Mouse (Mus musculus): Measurements from ENCODE around the gene Bmx. TPM values are rescaled to one million over a fixed set of nuclear protein-coding genes. Genes with fewer than 3 reads are reported as not detected.

The Bmx gene
- 0.37 TPM in 2 replicates for polyA plus RNA-seq (2016; fragmentation: Nextera tagmentation; extraction: Ambion mirVana)

DNA sequence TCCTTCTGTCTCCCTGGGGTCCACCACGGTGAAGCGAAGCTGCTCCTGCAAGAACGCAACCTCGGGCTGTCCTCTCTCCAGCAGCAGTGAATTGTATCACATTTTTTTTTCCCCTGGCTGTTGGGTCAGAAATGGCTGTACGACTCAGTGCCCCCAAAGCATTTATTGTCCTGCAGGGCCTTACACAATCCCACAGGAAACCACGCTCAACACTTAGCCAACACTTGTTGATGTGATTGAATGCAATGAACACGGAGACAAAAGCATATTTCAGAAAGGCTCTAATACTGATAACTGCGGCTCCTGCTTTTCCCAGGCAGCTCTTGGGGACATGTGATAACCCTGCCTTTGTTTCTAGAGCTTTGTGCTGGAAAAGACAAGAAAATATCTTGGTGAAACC, at the start of gene Bmx:
Gene Bmx, minus strand, starts transcription at position 137 of the 400 bp plus-strand sequence.
- Histone ChIP-seq H3K27me3 (ENCODE audit: insufficient read depth, poor library complexity, severe bottlenecking) (peaks cover 54% of the 10 kb centered on the region), H3K4me1 (replicated peaks) (no peaks in the 10 kb centered on the region), H3K27ac (no peak within 1 kb of the TSS), H3K36me3 (no peaks in the 10 kb centered on the region), H3K4me3 (no peak within 1 kb of the TSS), H3K9me3 (no peaks in the 10 kb centered on the region)
- DNase-seq (ENCODE audit: low spot score) = no peak
- WGBS = 81% methylated on average over 8 of the region's 8 CpGs

DNA sequence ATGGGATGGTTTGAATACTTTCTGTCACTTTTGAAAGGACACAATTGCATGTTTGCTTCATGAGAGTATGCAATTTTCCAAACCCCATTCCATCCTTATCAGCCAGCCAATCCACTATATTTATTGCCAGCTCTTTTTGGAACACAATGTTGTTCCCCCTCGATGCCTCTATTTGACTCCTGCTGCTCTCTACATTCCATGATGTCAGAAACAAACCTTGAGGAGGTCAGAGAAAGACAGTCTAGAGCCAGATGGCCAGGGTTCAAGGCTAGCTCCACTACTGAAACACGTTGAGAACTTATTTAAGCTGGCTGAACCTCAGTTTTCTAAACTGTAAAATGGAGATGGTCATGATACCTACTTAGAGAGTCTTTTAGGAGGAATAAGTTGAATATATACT, 48.3 kb upstream of the Bmx start:
- peaks cover 16% of the 10 kb centered on the region for H3K27me3 ChIP-seq (ENCODE audit: insufficient read depth, poor library complexity, severe bottlenecking)
- 72% methylated on average over 2 of the region's 2 CpGs for WGBS
- no peaks in the 10 kb centered on the region for H3K36me3 ChIP-seq
- no peaks in the 10 kb centered on the region for H3K9me3 ChIP-seq
- DNase-seq (ENCODE audit: low spot score) = no peak
- H3K4me3 ChIP-seq = no peak overlapping the region
- no peak overlapping the region for H3K27ac ChIP-seq
- no peaks in the 10 kb centered on the region for H3K4me1 ChIP-seq (replicated peaks)

DNA sequence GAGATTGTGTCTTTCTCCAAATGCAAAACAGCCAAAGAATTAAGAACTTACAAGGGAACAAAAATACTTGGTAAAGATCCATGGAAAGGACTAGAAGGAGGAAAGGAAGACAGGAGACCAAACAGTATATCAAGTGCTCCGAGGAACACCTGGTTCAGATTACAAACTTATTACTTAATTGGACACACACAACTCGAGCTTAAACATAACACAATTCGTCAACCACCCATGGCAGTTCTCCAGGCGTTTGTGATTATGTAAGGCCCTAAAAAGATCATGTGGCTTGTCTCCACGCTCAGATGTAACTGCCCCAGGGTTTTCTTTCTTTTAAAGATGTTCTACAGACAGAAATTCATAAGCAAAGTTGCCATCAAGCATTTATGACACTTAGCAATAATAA, 33.2 kb upstream of the Bmx start:
- H3K36me3 ChIP-seq = no peaks in the 10 kb centered on the region
- H3K9me3 ChIP-seq = no peaks in the 10 kb centered on the region
- WGBS = 74% methylated on average over 5 of the region's 5 CpGs
- H3K4me3 ChIP-seq = no peak overlapping the region
- DNase-seq (ENCODE audit: low spot score) = no peak
- H3K27me3 ChIP-seq (ENCODE audit: insufficient read depth, poor library complexity, severe bottlenecking) = peaks cover 25% of the 10 kb centered on the region
- H3K27ac ChIP-seq = no peak overlapping the region
- no peaks in the 10 kb centered on the region for H3K4me1 ChIP-seq (replicated peaks)

DNA sequence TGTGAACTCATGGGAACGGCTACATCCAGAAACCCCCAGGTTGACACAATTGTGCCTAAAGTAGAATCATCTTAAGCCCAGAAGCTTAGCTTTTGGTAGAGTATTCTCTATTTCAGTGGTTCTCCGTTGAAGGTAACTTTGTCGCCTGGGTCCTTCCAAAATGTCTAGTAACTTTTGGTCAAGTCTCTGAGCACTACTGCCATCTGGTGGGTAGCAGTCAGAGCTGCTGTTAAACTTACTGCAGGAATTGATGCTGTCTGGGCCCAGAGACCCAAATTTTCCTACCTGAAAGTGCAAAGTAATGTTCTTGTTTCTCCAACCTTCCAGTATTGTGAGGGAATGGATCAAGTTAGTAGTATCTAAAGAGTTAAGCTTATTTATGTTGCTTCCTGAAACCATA, 29.1 kb upstream of the Bmx start:
- H3K9me3 ChIP-seq = no peaks in the 10 kb centered on the region
- WGBS = 66% methylated on average over 3 of the region's 3 CpGs
- no peak overlapping the region for H3K4me3 ChIP-seq
- no peak overlapping the region for H3K27ac ChIP-seq
- no peaks in the 10 kb centered on the region for H3K4me1 ChIP-seq (replicated peaks)
- H3K36me3 ChIP-seq = no peaks in the 10 kb centered on the region
- H3K27me3 ChIP-seq (ENCODE audit: insufficient read depth, poor library complexity, severe bottlenecking) = peaks cover 10% of the 10 kb centered on the region
- DNase-seq (ENCODE audit: low spot score) = peak; percentile 3

DNA sequence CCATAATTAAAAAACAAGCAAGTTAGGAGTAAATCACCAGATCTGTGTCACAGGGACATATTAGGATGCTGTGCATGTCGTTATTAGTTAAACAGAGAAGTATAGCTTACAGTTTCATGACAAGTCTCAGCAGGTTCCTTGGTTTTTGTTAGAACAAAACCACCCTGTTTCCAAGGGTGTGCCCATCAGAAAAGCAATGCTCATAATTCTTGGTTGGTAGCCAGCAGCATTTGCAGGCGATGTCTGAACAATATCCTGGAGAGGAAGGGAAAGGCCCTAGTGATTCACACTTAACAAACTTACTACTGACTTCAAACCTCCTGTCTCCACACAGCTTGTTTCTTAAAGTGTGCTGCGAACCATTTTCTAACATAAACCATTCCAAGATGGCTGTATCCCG, 25.8 kb upstream of the Bmx start:
- H3K9me3 ChIP-seq = no peaks in the 10 kb centered on the region
- no peak for DNase-seq (ENCODE audit: low spot score)
- no peak overlapping the region for H3K27ac ChIP-seq
- no peak overlapping the region for H3K4me3 ChIP-seq
- peaks cover 9% of the 10 kb centered on the region for H3K27me3 ChIP-seq (ENCODE audit: insufficient read depth, poor library complexity, severe bottlenecking)
- H3K36me3 ChIP-seq = no peaks in the 10 kb centered on the region
- no peaks in the 10 kb centered on the region for H3K4me1 ChIP-seq (replicated peaks)
- 87% methylated on average over 4 of the region's 4 CpGs for WGBS

DNA sequence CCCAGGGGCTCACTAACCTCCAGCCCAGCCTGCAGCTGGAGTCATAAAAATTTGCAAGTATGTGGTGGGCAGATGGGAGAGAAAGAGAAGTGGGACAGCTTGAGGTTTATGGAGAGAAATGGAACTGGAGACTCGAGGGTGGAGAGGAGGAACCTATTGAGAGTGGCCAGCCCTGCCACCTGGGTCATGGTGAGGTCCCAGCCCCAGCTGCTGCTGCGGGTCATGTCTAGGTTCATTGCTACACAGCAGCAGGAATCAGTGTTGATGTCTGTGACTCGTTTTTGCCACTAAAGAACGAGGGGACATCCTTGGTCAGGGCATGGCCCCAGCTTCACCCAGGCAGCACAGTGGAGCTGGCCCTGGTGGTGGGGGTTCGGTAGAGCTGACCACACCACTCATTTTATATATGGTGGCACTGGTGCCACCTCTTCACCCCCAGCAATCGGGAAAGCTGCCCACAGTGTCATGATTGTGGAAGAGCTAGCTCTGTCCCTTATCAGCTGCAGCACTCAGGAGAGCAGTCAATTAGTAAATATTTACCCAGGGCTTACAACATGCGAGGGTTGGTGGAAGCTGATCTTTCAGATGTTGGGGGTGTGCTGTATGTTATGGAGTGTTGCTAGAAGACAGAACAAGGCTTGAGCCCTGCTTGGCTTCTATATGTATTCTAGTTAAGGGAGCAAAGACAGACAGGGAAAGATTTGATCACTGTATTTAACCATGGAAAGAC, 23.1 kb upstream of the Bmx start:
- 69% methylated on average over 7 of the region's 7 CpGs for WGBS
- H3K4me3 ChIP-seq = no peak overlapping the region
- H3K9me3 ChIP-seq = no peaks in the 10 kb centered on the region
- H3K27me3 ChIP-seq (ENCODE audit: insufficient read depth, poor library complexity, severe bottlenecking) = peaks cover 6% of the 10 kb centered on the region
- H3K4me1 ChIP-seq (replicated peaks) = no peaks in the 10 kb centered on the region
- no peak for DNase-seq (ENCODE audit: low spot score)
- H3K27ac ChIP-seq = no peak overlapping the region
- no peaks in the 10 kb centered on the region for H3K36me3 ChIP-seq

DNA sequence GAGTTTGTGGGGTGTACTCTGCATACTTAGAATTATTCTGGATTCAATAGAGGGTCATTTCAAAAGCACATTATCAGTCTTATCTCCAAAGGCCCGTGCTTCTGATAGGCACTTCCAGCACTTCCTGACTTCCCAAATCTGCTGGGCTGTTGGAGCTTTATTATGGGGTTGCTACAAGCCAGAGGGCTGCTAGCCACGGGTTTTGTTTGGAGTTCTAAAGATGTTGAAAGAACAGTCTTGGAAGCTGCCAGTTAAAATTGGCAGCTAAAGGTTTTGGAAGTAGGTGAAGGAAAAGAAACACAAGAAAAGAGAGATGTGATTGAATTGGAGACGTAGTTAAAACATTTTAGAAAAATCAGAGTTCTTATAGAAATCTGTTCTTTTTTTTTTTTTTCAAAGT, 17.5 kb upstream of the Bmx start:
- Histone ChIP-seq H3K36me3 (no peaks in the 10 kb centered on the region), H3K4me1 (replicated peaks) (no peaks in the 10 kb centered on the region), H3K4me3 (no peak overlapping the region), H3K9me3 (no peaks in the 10 kb centered on the region), H3K27me3 (ENCODE audit: insufficient read depth, poor library complexity, severe bottlenecking) (peaks cover 11% of the 10 kb centered on the region), H3K27ac (no peak overlapping the region)
- 69% methylated on average over 3 of the region's 3 CpGs for WGBS
- no peak for DNase-seq (ENCODE audit: low spot score)

DNA sequence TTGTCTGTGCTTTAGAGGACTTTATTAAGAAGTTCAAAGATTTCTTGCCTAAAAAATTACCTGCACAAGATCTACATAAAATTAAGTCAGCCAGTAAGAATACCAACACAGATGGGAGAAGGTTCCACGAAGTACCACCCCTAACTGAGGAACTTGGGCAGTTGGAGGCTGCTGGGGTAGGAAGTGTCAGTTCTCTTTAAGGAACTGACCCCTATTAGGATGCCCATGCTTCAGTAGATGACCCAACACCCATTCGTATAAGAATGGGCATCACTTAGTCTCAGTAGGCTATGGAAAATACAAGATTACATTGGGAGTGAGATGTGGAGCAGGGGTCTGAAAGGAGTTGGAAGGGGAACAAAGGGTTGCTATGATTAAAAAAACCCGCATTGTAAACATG, 12.6 kb upstream of the Bmx start:
- Histone ChIP-seq H3K4me1 (replicated peaks) (0 out of 2 replicates have a peak, but pooled peaks cover 6% of the 10 kb centered on the region), H3K27ac (no peak overlapping the region), H3K27me3 (ENCODE audit: insufficient read depth, poor library complexity, severe bottlenecking) (peaks cover 54% of the 10 kb centered on the region), H3K4me3 (no peak overlapping the region), H3K9me3 (no peaks in the 10 kb centered on the region), H3K36me3 (no peaks in the 10 kb centered on the region)
- 92% methylated on average over 3 of the region's 3 CpGs for WGBS
- DNase-seq (ENCODE audit: low spot score) = no peak

DNA sequence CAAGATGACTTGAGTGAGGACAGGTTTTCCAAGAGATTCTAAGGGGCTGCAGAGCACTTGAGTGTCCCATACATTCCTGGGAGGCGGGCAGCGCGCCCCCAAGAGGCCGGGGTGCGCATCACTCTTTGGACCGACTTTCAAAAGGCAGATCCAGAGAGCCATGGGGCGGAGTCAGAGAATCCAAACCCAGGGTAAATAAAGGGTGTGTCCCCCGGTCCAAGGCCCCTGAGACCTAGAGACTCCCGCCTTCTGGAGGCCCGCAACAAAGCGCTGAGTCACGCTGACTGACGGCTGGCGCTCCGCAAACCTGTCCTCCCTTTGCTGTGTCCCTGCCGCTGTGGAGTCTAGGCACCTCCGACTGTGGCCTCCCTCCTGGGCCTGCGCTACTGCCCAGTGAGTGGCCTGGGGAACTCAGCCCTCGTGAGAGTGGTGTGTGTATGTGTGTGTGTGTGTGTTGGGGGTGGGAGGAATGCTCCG, 11.3 kb upstream of the Bmx start, which contains the start of gene Pir:
Gene Pir, plus strand, starts transcription at position 87 of the 477 bp plus-strand sequence.
- Histone ChIP-seq H3K27me3 (ENCODE audit: insufficient read depth, poor library complexity, severe bottlenecking) (peaks cover 51% of the 10 kb centered on the region), H3K27ac (peak within 1 kb of the TSS; percentile 73), H3K36me3 (no peaks in the 10 kb centered on the region), H3K4me1 (replicated peaks) (0 out of 2 replicates have a peak, but pooled peaks cover 6% of the 10 kb centered on the region), H3K4me3 (peak within 1 kb of the TSS; percentile 51), H3K9me3 (no peaks in the 10 kb centered on the region)
- DNase-seq (ENCODE audit: low spot score) = peak; percentile 57
- 13% methylated on average over 20 of the region's 20 CpGs for WGBS

DNA sequence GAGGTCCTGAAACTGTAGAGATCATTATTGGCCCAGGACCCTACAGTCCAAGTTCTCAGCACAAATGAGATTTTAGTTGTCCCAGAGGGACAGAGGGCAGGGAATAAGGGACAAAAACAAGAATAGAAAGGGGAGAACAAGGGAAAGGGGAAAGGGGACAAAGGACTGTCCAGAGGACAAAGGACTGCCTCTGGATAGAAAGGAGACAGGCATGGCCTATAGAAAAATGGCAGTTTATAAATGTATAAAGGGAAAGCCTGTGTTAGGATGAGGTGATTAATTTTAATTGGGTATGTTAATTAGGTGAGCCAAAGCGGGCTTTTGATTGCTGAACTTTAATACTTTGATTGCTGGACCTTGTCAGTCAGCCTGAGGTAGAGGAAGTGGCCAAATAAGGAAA, 6.9 kb upstream of the Bmx start:
- Histone ChIP-seq H3K27ac (no peak overlapping the region), H3K27me3 (ENCODE audit: insufficient read depth, poor library complexity, severe bottlenecking) (peaks cover 68% of the 10 kb centered on the region), H3K4me1 (replicated peaks) (0 out of 2 replicates have a peak, but pooled peaks cover 6% of the 10 kb centered on the region), H3K4me3 (no peak overlapping the region), H3K9me3 (no peaks in the 10 kb centered on the region), H3K36me3 (no peaks in the 10 kb centered on the region)
- 37% methylated on average over 1 of the region's 1 CpGs for WGBS
- no peak for DNase-seq (ENCODE audit: low spot score)

DNA sequence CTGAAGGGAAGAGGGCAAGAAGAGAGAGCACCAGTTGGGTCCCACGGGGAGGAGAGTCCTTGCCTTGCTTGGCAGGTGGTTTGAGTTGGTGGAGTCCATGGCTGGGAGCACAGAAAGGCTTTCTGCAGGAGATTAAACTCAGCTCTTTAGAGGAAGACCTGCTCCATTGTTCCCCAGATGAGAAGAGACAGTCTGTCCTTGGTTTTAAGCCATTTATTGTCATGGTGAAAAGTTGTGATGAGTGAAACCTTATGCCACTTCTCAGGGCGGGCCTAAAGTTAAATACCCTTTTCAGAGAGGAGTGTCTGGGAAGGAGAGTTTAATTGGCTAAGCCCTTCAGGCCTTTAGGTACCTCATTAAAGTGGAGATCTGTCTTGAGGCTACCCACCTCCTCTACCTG, 4.3 kb upstream of the Bmx start:
- WGBS = 48% methylated on average over 2 of the region's 2 CpGs
- Histone ChIP-seq H3K36me3 (no peaks in the 10 kb centered on the region), H3K27me3 (ENCODE audit: insufficient read depth, poor library complexity, severe bottlenecking) (peaks cover 57% of the 10 kb centered on the region), H3K27ac (no peak overlapping the region), H3K4me3 (no peak overlapping the region), H3K9me3 (no peaks in the 10 kb centered on the region), H3K4me1 (replicated peaks) (no peaks in the 10 kb centered on the region)
- DNase-seq (ENCODE audit: low spot score) = no peak

DNA sequence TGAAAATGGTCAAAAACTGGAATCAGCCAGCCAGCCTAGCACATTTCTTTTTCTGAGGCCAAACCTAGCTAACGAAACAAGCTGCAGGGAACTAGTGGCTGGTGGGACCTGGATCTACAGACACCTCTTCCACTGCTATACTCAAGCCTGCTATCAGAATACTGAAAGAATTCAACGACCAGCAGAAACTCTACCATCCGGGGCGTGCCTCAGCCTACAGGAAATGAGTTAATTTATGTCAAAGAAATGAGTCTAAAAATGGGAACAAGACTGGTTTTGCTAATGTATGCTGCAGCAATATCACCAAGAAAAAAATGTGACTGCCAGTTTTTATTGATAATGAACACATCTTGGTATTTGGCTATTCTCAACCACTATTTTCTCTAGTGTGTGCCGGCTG, 669 bp upstream of the Bmx start:
- Histone ChIP-seq H3K9me3 (no peaks in the 10 kb centered on the region), H3K27ac (no peak overlapping the region), H3K4me1 (replicated peaks) (no peaks in the 10 kb centered on the region), H3K36me3 (no peaks in the 10 kb centered on the region), H3K27me3 (ENCODE audit: insufficient read depth, poor library complexity, severe bottlenecking) (peaks cover 58% of the 10 kb centered on the region), H3K4me3 (no peak overlapping the region)
- 90% methylated on average over 5 of the region's 5 CpGs for WGBS
- DNase-seq (ENCODE audit: low spot score) = no peak

DNA sequence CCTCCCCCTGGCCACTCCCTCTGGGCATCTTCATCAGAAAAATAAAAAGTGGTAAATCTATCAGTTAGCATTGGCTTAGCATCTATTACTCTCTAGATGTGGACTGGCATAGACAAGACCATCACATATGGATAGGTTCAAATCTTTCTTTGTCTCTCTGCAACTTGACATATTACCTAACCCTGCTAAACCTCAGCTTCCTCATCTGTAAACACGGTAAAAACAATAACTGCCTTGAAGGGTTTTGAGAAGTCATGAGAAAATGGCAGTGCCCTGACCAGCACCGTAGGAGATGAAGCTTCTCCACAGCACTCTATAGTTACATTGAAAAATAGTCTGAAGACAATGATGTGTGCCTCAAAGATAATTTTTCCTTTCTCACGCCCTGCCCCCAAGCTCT, 1.5 kb downstream of the Bmx start:
- Histone ChIP-seq H3K27me3 (ENCODE audit: insufficient read depth, poor library complexity, severe bottlenecking) (peaks cover 49% of the 10 kb centered on the region), H3K27ac (no peak overlapping the region), H3K9me3 (no peaks in the 10 kb centered on the region), H3K36me3 (no peaks in the 10 kb centered on the region), H3K4me3 (no peak overlapping the region), H3K4me1 (replicated peaks) (no peaks in the 10 kb centered on the region)
- DNase-seq (ENCODE audit: low spot score) = no peak
- 87% methylated on average over 3 of the region's 3 CpGs for WGBS

Data from hindbrain, embryonic 10.5 days (tissue).